Mouse (Mus musculus) left cerebral cortex, adult 18-20 months (tissue): Measurements from ENCODE around the gene Tex44. TPM values are rescaled to one million over a fixed set of nuclear protein-coding genes. Genes with fewer than 3 reads are reported as not detected.
"Not testable (repeated sequence)": the region's sequence is repeated elsewhere in the genome, so short reads cannot be mapped to it uniquely, and the experiment has no call there.

Source experiments
- DNase-seq, 2 experiments: peaks; one replicate each; pipeline ENCODE4 v3.0.0; 2021 to 2022; ENCODE audit warnings: low spot score in 2 of 2, mixed read lengths in 1 of 2
- total RNA-seq, 2 experiments: library from RNA; stranded (reverse); gene quantifications; 2 replicates each; pipeline ENCODE4 v1.2.3; 2021

The Tex44 gene
- total RNA-seq, 2 experiments from 2014 or later, result not detected

- no peak for DNase-seq
Observed at GRCm38 (mm10) chr1:86443386-86444172, 17.4 kb downstream of the Tex44 start.

GRCm38 (mm10) chr1:86447596-86448171 is 21.6 kb downstream of the Tex44 start:
- no peak for DNase-seq

DNA sequence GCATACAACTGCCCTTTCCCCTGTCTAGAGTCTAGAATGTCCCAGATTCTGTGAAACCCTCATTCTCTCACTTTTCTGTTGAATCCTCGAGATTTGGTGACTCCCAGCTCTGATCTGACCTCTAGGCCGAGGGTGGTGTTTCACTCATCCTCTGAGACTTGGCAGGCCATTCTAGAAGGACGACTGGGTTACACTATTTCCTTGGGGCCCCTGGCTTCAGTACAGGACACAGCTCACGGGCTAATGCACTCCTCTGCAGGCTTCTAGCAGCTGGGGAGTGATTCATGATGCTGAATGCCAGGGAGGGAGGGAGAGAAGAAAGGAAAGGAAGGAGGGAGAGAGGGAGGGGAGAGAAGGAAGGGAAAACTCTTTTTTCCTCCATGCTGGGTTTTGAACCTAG is 22.1 kb downstream of the Tex44 start:
- no peak for DNase-seq

DNA sequence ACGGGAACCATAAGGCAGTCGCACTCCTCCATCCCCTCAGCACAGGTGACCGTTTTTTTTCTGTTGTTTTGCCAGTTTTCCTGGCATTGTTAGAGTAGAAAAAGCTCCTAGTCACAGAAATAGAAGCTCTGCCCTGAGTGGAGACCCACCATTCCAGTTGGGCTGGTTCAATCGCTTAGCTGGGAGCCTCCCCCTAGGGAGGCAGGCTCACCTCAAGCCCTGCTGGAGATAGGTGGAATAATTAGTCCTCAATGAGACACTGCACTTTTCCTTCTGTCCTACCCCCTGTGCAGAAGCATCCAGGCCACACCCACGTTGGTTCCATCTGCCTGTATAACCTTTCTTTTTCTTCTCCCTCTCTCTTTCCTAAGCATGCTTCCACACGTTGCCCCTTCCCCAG is 23.8 kb downstream of the Tex44 start:
- DNase-seq, result no peak

- no peak for DNase-seq
Observed at GRCm38 (mm10) chr1:86452713-86453112, 26.6 kb downstream of the Tex44 start.

DNA sequence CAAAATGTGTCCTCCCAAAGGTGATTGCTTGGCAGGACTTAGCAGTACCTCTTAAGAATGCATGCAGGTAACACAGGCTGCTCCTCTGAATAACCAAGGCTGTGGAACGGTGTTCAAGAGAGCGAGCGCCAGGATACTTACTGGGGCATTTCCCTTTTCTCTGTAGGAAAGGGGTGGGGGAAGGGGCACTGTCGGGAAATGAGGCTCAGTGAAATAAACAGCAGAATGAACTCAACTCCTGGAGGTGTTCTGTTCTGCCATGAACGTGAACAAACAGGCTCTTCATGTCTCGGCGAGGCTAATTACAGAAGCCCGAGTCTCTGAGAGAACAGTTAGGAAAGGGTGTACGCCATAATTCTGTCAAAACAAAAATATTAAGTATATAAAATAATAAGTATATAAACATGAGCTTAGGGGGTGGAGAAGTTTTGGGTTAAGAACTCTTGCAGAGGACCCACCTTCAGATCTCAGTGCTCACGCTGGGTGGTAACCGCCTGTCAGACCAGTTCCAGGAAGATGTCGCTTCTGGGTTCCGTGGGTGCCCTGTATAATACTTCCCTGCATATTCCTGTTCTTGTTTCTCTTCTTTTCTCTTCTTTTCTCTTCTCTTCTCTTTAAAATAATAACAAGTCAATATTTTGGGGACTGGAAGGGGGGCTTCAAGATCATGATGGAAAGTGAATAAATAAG is 30.9 kb downstream of the Tex44 start:
- no peak for DNase-seq

- no peak for DNase-seq
Observed at GRCm38 (mm10) chr1:86459371-86459770, 33.2 kb downstream of the Tex44 start.

DNA sequence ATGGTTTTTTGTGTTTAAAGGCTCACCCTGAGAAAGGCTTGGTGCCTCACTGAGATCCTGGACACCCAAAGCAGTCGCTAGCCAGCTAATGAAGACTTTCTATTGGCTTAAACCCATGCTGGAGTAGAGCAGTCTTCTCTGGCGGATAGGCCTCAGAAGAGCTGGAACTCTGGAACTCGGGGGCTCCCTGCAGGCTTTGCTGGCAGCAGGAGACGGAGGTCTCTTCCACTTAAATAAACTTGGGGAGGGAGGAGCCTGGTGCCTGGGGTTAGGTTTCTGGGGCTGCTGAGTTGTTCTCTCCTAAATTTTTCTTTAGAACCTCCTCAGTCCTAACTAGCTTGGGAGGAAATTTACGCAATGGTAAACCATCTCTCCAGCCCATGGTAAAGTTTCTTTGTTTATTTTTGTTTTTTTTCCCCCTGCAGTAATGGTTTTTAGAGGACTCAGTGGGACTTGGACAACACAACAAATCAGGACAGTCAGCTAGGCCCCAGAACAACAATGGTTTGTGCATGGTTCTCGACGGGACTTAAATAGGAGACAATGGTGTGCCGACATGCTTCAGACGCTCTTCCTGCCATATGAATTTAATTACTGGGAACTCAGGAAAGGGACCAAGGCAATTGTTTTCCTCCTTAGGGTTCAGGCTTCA is 38.2 kb downstream of the Tex44 start:
- DNase-seq, result no peak

GRCm38 (mm10) chr1:86464875-86465224 is 38.7 kb downstream of the Tex44 start:
- no peak for DNase-seq

- DNase-seq, result no peak
Observed at GRCm38 (mm10) chr1:86467416-86467815, 41.3 kb downstream of the Tex44 start.

GRCm38 (mm10) chr1:86469876-86470275 is 43.7 kb downstream of the Tex44 start:
- DNase-seq, result no peak

DNA sequence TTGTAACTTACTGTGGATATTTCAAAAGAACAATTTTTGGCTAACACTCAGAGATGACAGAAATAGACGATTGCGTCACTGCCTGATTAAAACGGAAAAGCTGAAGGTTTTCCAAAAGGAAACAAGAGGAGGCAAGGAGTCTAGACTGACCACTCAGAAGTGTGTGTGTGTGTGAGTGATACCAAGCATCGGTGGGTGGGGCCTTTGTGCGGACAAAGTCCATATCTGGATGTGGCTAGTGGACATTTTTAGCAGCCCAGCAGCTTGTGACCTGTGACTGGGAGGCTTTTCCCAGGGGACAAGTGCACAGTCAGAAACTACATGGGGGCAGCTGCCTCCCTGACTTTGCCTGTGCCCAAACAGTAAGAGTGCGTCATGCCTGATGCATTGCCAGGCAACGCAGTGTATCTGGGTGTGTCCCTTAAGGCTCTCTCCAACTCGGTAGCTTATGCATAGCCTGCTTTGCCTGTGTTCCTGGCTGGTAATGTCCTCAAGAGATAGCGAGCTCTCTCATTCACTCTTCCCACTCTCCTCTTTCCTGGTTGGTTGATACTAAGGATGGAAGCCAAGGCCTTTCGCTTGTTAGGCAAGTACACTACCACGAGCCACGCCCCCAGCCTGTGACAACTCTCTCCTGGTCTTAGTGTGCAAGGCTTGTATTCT is 44.5 kb downstream of the Tex44 start:
- DNase-seq, result peak; percentile 57 to 60

- DNase-seq, result not testable (repeated sequence)
Observed at GRCm38 (mm10) chr1:86471504-86471961, 45.4 kb downstream of the Tex44 start.

- DNase-seq, result peak; percentile 33 to 49
Observed at GRCm38 (mm10) chr1:86472197-86472952, 46.2 kb downstream of the Tex44 start.

- DNase-seq, result no peak
Observed at GRCm38 (mm10) chr1:86473109-86473760, 47.1 kb downstream of the Tex44 start.

Other genes starting within 250 kb of the Tex44 start
- 1 to 10 TPM in 1 of 2 experiments, under 1 TPM in 1; 0.77 to 1.1 TPM for gene B3gnt7, start 123.5 kb upstream of the Tex44 start, total RNA-seq
- 100 to 1,000 TPM; 130 TPM for gene Ncl, start 66.9 kb upstream of the Tex44 start, total RNA-seq
- not detected for gene Nmur1, start 101 bp upstream of the Tex44 start, total RNA-seq
- gene Ptma, start 100.4 kb downstream of the Tex44 start, total RNA-seq, result 100 to 1,000 TPM; 356 to 357 TPM
- gene Pde6d, start 156.3 kb downstream of the Tex44 start, total RNA-seq, result 10 to 100 TPM; 50.6 to 51.6 TPM
- gene Cops7b, start 156.6 kb downstream of the Tex44 start, total RNA-seq, result 10 to 100 TPM; 24.1 to 24.2 TPM
- 1 to 10 TPM; 8.0 to 8.8 TPM for gene Nppc, start 244.2 kb downstream of the Tex44 start, total RNA-seq